Mouse (Mus musculus) limb, embryonic 15.5 days (tissue): ENCODE data around the gene Cpa4. TPM values are rescaled to one million over a fixed set of nuclear protein-coding genes. Genes with fewer than 3 reads are reported as not detected.

Experiments
- ATAC-seq: fragments of 200-750 bp; cut with Nextera tagmentation; 2 replicates; pipeline ENCODE4 v1.8.0; 2017; ENCODE audit warnings: low read depth, moderate TSS enrichment; ENCODE audit not compliant: insufficient number of reproducible peaks, low FRiP score, low TSS enrichment
- H3K27ac ChIP-seq: fragments of 300-500 bp; sonication (generic); 2 replicates; pipeline ENCODE4 v1.5.1; 2015; ENCODE audit warnings: moderate library complexity, mild to moderate bottlenecking, inconsistent platforms
- H3K27me3 ChIP-seq: fragments of 300-500 bp; sonication (generic); 2 replicates; pipeline ENCODE4 v1.6.1; 2015; ENCODE audit warnings: inconsistent platforms
- H3K36me3 ChIP-seq: fragments of 300-500 bp; sonication (generic); 2 replicates; pipeline ENCODE4 v1.6.1; 2015; ENCODE audit warnings: inconsistent platforms
- H3K4me1 ChIP-seq: fragments of 300-500 bp; sonication (generic); 2 replicates; pipeline ENCODE4 v1.6.1; 2015; ENCODE audit warnings: inconsistent platforms
- H3K4me2 ChIP-seq: fragments of 300-500 bp; sonication (generic); 2 replicates; pipeline ENCODE4 v1.6.1; 2015; ENCODE audit warnings: mild to moderate bottlenecking, inconsistent platforms
- H3K4me3 ChIP-seq: fragments of 300-500 bp; sonication (generic); 2 replicates; pipeline ENCODE4 v1.5.1; 2015; ENCODE audit warnings: mild to moderate bottlenecking, inconsistent platforms
- H3K9ac ChIP-seq: fragments of 300-500 bp; sonication (generic); 2 replicates; pipeline ENCODE4 v1.6.1; 2015; ENCODE audit warnings: inconsistent platforms
- H3K9me3 ChIP-seq: fragments of 300-500 bp; sonication (generic); 2 replicates; pipeline ENCODE4 v1.6.1; 2016; ENCODE audit warnings: inconsistent platforms
- WGBS: fragments of 180-500 bp; shearing (Covaris S2); methylation state at CpG from one replicate; pipeline ENCODE4 v1.1.7; 2015; 5-methylcytosine and 5-hydroxymethylcytosine counted together
- polyA plus RNA-seq: library from polyadenylated mRNA; unstranded; fragments of >200 nt; fragmentation: Nextera tagmentation; extraction: Ambion mirVana; gene quantifications from 2 replicates; pipeline ENCODE4 v1.2.1, GENCODE M21; 2015

Cpa4 gene
- polyA plus RNA-seq, 1 experiment from 2014 or later, result 5.2 TPM

GRCm38 (mm10) chr6:30600995-30601394 lies 32.8 kb downstream of the Cpa4 start:
- Histone ChIP-seq H3K4me2 (no peak overlapping the region), H3K36me3 (no peaks in the 10 kb centered on the region), H3K4me1 (peaks cover 5% of the 10 kb centered on the region), H3K9ac (no peak overlapping the region), H3K27me3 (no peaks in the 10 kb centered on the region), H3K9me3 (no peaks in the 10 kb centered on the region), H3K27ac (no peak overlapping the region), H3K4me3 (no peak overlapping the region)
- 83% methylated on average over 1 of the region's 1 CpGs for WGBS
- ATAC-seq, result no peak

GRCm38 (mm10) chr6:30604342-30604867 lies 36.2 kb downstream of the Cpa4 start:
- H3K36me3 ChIP-seq, result no peaks in the 10 kb centered on the region
- H3K27me3 ChIP-seq, result no peaks in the 10 kb centered on the region
- H3K4me2 ChIP-seq, result no peak overlapping the region
- H3K9me3 ChIP-seq, result no peaks in the 10 kb centered on the region
- H3K9ac ChIP-seq, result no peak overlapping the region
- no peak for ATAC-seq
- H3K4me1 ChIP-seq, result peaks cover 3% of the 10 kb centered on the region
- 36% methylated on average over 7 of the region's 7 CpGs for WGBS
- H3K27ac ChIP-seq, result no peak overlapping the region
- H3K4me3 ChIP-seq, result no peak overlapping the region

- H3K27ac ChIP-seq, result no peak overlapping the region
- ATAC-seq, result no peak
Measured at GRCm38 (mm10) chr6:30605111-30605510, 36.9 kb downstream of the Cpa4 start.

GRCm38 (mm10) chr6:30605672-30606071 lies 37.5 kb downstream of the Cpa4 start:
- no peak for ATAC-seq
- 53% methylated on average over 5 of the region's 5 CpGs for WGBS
- Histone ChIP-seq H3K4me3 (no peak overlapping the region), H3K36me3 (no peaks in the 10 kb centered on the region), H3K27me3 (no peaks in the 10 kb centered on the region), H3K9ac (no peak overlapping the region), H3K4me2 (no peak overlapping the region), H3K27ac (no peak overlapping the region), H3K9me3 (no peaks in the 10 kb centered on the region), H3K4me1 (peaks cover 3% of the 10 kb centered on the region)

More at GRCm38 (mm10) chr6:30605111-30605510, 36.9 kb downstream of the Cpa4 start:
- no peak overlapping the region for H3K9ac ChIP-seq
- H3K4me2 ChIP-seq, result no peak overlapping the region
- no peaks in the 10 kb centered on the region for H3K36me3 ChIP-seq
- H3K4me1 ChIP-seq, result peaks cover 3% of the 10 kb centered on the region
- H3K9me3 ChIP-seq, result no peaks in the 10 kb centered on the region
- WGBS, result 85% methylated on average over 4 of the region's 4 CpGs
- no peaks in the 10 kb centered on the region for H3K27me3 ChIP-seq
- H3K4me3 ChIP-seq, result no peak overlapping the region

GRCm38 (mm10) chr6:30610710-30611109 lies 42.5 kb downstream of the Cpa4 start, which contains the start of gene Cpa5:
Cpa5 (plus strand) TSS chr6:30611010.
- H3K9me3 ChIP-seq, result no peaks in the 10 kb centered on the region
- 97% methylated on average over 7 of the region's 7 CpGs for WGBS
- no peak for ATAC-seq
- H3K4me2 ChIP-seq, result no peak within 1 kb of the TSS
- no peak within 1 kb of the TSS for H3K4me3 ChIP-seq
- no peak within 1 kb of the TSS for H3K9ac ChIP-seq
- no peak within 1 kb of the TSS for H3K27ac ChIP-seq
- no peaks in the 10 kb centered on the region for H3K27me3 ChIP-seq
- peaks cover 6% of the 10 kb centered on the region for H3K4me1 ChIP-seq
- H3K36me3 ChIP-seq, result no peaks in the 10 kb centered on the region

- whole genome bisulfite sequencing, result 78% methylated on average over 5 of the region's 5 CpGs
- Histone ChIP-seq H3K9ac (no peak overlapping the region), H3K36me3 (no peaks in the 10 kb centered on the region), H3K4me3 (no peak overlapping the region), H3K4me1 (peaks cover 11% of the 10 kb centered on the region), H3K27ac (no peak overlapping the region), H3K4me2 (no peak overlapping the region), H3K9me3 (no peaks in the 10 kb centered on the region), H3K27me3 (no peaks in the 10 kb centered on the region)
- ATAC-seq, result no peak
Measured at GRCm38 (mm10) chr6:30611212-30611611, 43.0 kb downstream of the Cpa4 start.

- H3K9ac ChIP-seq, result no peak overlapping the region
- no peak for ATAC-seq
- WGBS, result 58% methylated on average over 6 of the region's 6 CpGs
- H3K36me3 ChIP-seq, result no peaks in the 10 kb centered on the region
- H3K27me3 ChIP-seq, result no peaks in the 10 kb centered on the region
- peaks cover 40% of the 10 kb centered on the region for H3K4me1 ChIP-seq
- no peak overlapping the region for H3K4me3 ChIP-seq
- no peak overlapping the region for H3K27ac ChIP-seq
- no peaks in the 10 kb centered on the region for H3K9me3 ChIP-seq
- H3K4me2 ChIP-seq, result no peak overlapping the region
Measured at GRCm38 (mm10) chr6:30614251-30614650, 46.1 kb downstream of the Cpa4 start.

GRCm38 (mm10) chr6:30615741-30616140 lies 47.6 kb downstream of the Cpa4 start:
- Histone ChIP-seq H3K4me2 (no peak overlapping the region), H3K9ac (no peak overlapping the region), H3K27ac (no peak overlapping the region), H3K27me3 (no peaks in the 10 kb centered on the region), H3K4me1 (peaks cover 40% of the 10 kb centered on the region), H3K36me3 (no peaks in the 10 kb centered on the region), H3K4me3 (no peak overlapping the region), H3K9me3 (no peaks in the 10 kb centered on the region)
- 28% methylated on average over 4 of the region's 4 CpGs for WGBS
- no peak for ATAC-seq

GRCm38 (mm10) chr6:30616491-30616941 lies 48.3 kb downstream of the Cpa4 start:
- H3K9ac ChIP-seq, result no peak overlapping the region
- H3K27me3 ChIP-seq, result no peaks in the 10 kb centered on the region
- H3K4me3 ChIP-seq, result no peak overlapping the region
- H3K9me3 ChIP-seq, result no peaks in the 10 kb centered on the region
- no peaks in the 10 kb centered on the region for H3K36me3 ChIP-seq
- H3K4me2 ChIP-seq, result no peak overlapping the region
- ATAC-seq, result no peak
- 9% methylated on average over 8 of the region's 8 CpGs for WGBS
- peaks cover 43% of the 10 kb centered on the region for H3K4me1 ChIP-seq
- peak overlapping the region; percentile 88 for H3K27ac ChIP-seq

GRCm38 (mm10) chr6:30617020-30617958 lies 49.1 kb downstream of the Cpa4 start:
- no peaks in the 10 kb centered on the region for H3K27me3 ChIP-seq
- peaks cover 43% of the 10 kb centered on the region for H3K4me1 ChIP-seq
- WGBS, result 10% methylated on average over 11 of the region's 13 CpGs
- 0 out of 2 replicates have a peak, but pooled peaks have one; percentile 26 for ATAC-seq
- peak overlapping the region; percentile 38 for H3K4me2 ChIP-seq
- H3K9ac ChIP-seq, result no peak overlapping the region
- H3K36me3 ChIP-seq, result no peaks in the 10 kb centered on the region
- peak overlapping the region; percentile 16; the same call in 1 of the 2 replicates for H3K4me3 ChIP-seq
- peak overlapping the region; percentile 88 for H3K27ac ChIP-seq
- no peaks in the 10 kb centered on the region for H3K9me3 ChIP-seq

- Histone ChIP-seq H3K9me3 (no peaks in the 10 kb centered on the region), H3K27ac (peak overlapping the region; percentile 88), H3K4me2 (peak overlapping the region; percentile 38), H3K4me1 (peaks cover 43% of the 10 kb centered on the region), H3K36me3 (no peaks in the 10 kb centered on the region), H3K27me3 (no peaks in the 10 kb centered on the region), H3K4me3 (peak overlapping the region; percentile 16; the same call in 1 of the 2 replicates), H3K9ac (no peak overlapping the region)
- ATAC-seq, result no peak; the same call in 1 of the 2 replicates
- 14% methylated on average over 18 of the region's 18 CpGs for WGBS
Measured at GRCm38 (mm10) chr6:30617959-30618590, 49.9 kb downstream of the Cpa4 start.

GRCm38 (mm10) chr6:30618735-30619134 lies 50.6 kb downstream of the Cpa4 start:
- 48% methylated on average over 6 of the region's 6 CpGs for WGBS
- Histone ChIP-seq H3K9me3 (no peaks in the 10 kb centered on the region), H3K4me3 (no peak overlapping the region), H3K27ac (peak overlapping the region; percentile 88), H3K27me3 (no peaks in the 10 kb centered on the region), H3K9ac (no peak overlapping the region), H3K4me2 (no peak overlapping the region), H3K4me1 (peaks cover 43% of the 10 kb centered on the region), H3K36me3 (no peaks in the 10 kb centered on the region)
- ATAC-seq, result no peak
